Mouse (Mus musculus) embryonic fibroblast, embryonic 13.5 days (primary cell): ENCODE measurements at regions not wholly inside any gene's neighbourhood (a gene's known extent, or its start where the extent isn't known, plus 50 kb on each side); places are given as distances from the start of the nearest gene placed in this dataset.

Experiments
- H3K27ac ChIP-seq: 2 replicates; pipeline ENCODE4 v1.5.1; 2012; ENCODE audit warnings: low read length, control low read depth, inconsistent platforms; ENCODE audit not compliant: insufficient read depth
- H3K4me1 ChIP-seq: 2 replicates; pipeline ENCODE4 v1.6.1; 2011; ENCODE audit warnings: low read length; ENCODE audit not compliant: control insufficient read depth, insufficient read depth
- H3K4me3 ChIP-seq: 2 replicates; pipeline ENCODE4 v1.5.1; 2011; ENCODE audit warnings: mild to moderate bottlenecking, control low read depth, low read length; ENCODE audit not compliant: insufficient read depth
- CTCF ChIP-seq: IDR thresholded peaks from 2 replicates; pipeline ENCODE4 v1.5.1; 2011; ENCODE audit warnings: mild to moderate bottlenecking, control low read depth, low read length, moderate library complexity, borderline replicate concordance; ENCODE audit not compliant: insufficient read depth
- POLR2A ChIP-seq: IDR thresholded peaks from 2 replicates; pipeline ENCODE4 v1.6.1; 2011; ENCODE audit warnings: low read depth, mild to moderate bottlenecking, control low read depth, low read length, moderate library complexity

GRCm38 (mm10) chr3:121618561-121618960 is 52.0 kb upstream of the 4930432M17Rik start:
- H3K4me3 ChIP-seq: no peak overlapping the region
- peak overlapping the region; percentile 99 for H3K27ac ChIP-seq
- H3K4me1 ChIP-seq: peaks cover 13% of the 10 kb centered on the region
- TF ChIP-seq CTCF (no peak), POLR2A (no peak)

DNA sequence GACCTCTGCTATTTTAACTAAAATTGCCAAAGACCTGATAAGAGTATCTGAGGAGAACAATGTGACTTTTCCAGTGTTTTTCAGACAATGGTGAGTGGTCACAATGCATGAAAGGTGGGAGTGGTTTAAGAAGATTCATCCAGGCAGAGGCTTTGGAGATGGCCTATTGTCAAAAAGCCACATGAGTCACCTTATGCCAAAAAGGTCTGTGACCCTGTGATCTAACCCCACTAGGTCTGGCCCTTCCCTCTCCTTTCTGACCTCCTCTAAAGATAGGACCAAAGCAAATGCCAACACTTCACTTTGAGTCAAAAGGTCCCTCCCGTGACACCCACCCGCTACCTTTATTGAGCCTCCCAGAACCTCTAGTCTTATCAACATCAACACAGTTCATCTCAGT is 52.4 kb upstream of the 4930432M17Rik start:
- TF ChIP-seq CTCF: no peak
- H3K4me1 ChIP-seq: peaks cover 15% of the 10 kb centered on the region
- H3K27ac ChIP-seq: peak overlapping the region; percentile 99
- H3K4me3 ChIP-seq: no peak overlapping the region

DNA sequence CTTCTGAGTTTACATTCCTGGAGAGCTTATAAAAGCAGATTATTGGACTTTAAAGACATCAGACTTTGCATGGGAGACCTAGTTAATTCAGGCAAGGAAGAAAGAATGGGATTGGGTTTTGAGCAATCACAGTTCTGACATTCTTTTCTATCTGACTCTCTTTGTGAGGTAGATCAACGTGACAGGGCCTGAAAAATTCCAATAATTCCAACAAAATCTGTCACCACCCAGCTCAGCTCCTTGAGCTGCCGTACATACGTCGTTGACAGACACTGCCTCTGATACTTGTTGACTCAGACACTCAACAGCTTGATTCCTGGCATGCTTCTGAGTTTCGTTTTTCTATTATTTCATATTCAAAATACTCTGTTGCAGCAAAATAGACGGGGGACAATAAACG is 53.2 kb upstream of the 4930432M17Rik start:
- no peak for TF ChIP-seq CTCF
- no peak for TF ChIP-seq POLR2A
- peak overlapping the region; percentile 99 for H3K27ac ChIP-seq
- no peak overlapping the region for H3K4me3 ChIP-seq
- peaks cover 16% of the 10 kb centered on the region for H3K4me1 ChIP-seq

DNA sequence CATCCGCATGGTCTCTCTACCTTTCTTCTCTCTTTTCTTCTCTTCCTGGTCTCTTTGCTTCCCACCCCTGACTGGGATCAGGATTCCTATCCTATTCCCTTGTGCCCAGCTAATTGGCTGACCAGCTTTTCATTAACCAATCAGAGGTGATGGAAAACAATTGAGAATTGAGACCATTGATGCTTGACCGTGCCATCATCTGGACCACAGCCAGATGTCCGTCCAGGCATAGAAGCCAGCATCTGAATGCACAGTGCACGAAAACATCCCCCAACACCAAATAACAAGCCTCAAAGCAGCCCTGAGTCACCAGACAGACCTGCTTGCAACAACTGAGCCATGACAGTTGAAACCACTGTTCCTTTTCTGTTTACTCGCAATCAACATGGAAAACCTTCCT is 54.5 kb upstream of the 4930432M17Rik start:
- H3K4me3 ChIP-seq: no peak overlapping the region
- peaks cover 15% of the 10 kb centered on the region for H3K4me1 ChIP-seq
- TF ChIP-seq CTCF (no peak), POLR2A (no peak)
- peak overlapping the region; percentile 99 for H3K27ac ChIP-seq

DNA sequence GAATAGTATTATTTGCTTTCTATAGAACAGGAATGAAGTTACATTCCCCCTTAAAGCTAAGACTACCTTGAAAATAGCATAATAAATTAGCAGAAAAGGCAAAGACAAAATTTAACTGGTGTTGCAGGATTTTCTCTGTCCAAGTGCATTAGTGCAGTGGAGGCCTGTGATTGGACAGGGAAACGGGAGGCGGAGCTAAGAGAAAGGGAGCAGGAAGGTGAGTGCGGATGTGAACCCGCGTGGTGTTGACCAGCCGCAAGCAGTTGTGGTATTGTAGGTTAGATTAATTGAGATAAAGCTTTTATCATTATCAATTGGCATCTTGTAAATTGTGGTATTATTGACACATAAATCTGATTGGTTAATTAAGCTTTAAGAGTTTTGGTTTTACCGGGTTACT is 55.8 kb upstream of the 4930432M17Rik start:
- no peak overlapping the region for H3K4me3 ChIP-seq
- no peak overlapping the region for H3K27ac ChIP-seq
- peaks cover 17% of the 10 kb centered on the region for H3K4me1 ChIP-seq
- TF ChIP-seq CTCF: no peak
- TF ChIP-seq POLR2A: no peak

- H3K4me3 ChIP-seq: no peak overlapping the region
- peaks cover 17% of the 10 kb centered on the region for H3K4me1 ChIP-seq
- no peak overlapping the region for H3K27ac ChIP-seq
- TF ChIP-seq CTCF (no peak), POLR2A (no peak)
These were observed 57.3 kb upstream of the 4930432M17Rik start for GRCm38 (mm10) chr3:121613224-121613623.

DNA sequence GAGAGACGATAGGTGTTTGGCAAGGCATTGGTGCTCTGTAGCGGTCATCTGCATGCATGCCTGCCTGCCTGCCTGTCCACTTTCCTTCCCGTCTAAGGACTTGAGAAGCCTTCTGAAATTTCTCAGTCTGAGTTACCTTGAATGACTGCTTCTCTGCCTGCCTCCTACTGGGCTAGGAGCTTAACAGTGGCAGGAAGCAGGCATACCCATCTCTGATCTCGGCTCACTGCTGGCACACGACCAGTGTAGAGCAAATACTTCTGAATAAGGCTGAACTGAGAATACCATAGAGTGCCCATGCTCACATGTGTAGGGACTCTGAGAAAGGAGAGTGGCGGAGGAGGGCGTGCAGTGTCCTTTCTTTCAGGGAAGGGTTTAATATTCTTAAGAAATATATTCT is 60.7 kb upstream of the 4930432M17Rik start:
- Histone ChIP-seq H3K4me1 (peaks cover 13% of the 10 kb centered on the region), H3K4me3 (no peak overlapping the region)
- TF ChIP-seq CTCF (no peak), POLR2A (no peak)

GRCm38 (mm10) chr3:121609090-121609489 is 61.5 kb upstream of the 4930432M17Rik start:
- Histone ChIP-seq H3K4me3 (no peak overlapping the region), H3K4me1 (peaks cover 17% of the 10 kb centered on the region), H3K27ac (peak overlapping the region; percentile 42; the same call in 1 of the 2 replicates)
- TF ChIP-seq CTCF: no peak
- no peak for TF ChIP-seq POLR2A

More for the DNA sequence above, 60.7 kb upstream of the 4930432M17Rik start:
- no peak overlapping the region for H3K27ac ChIP-seq

GRCm38 (mm10) chr3:121604737-121605136 is 65.8 kb upstream of the 4930432M17Rik start:
- peaks cover 19% of the 10 kb centered on the region for H3K4me1 ChIP-seq
- TF ChIP-seq CTCF: no peak
- no peak for TF ChIP-seq POLR2A
- no peak overlapping the region for H3K4me3 ChIP-seq
- peak overlapping the region; percentile 53 for H3K27ac ChIP-seq

GRCm38 (mm10) chr3:121604081-121604480 is 66.5 kb upstream of the 4930432M17Rik start:
- no peak for TF ChIP-seq POLR2A
- TF ChIP-seq CTCF: no peak
- Histone ChIP-seq H3K4me1 (peaks cover 16% of the 10 kb centered on the region), H3K4me3 (no peak overlapping the region), H3K27ac (0 out of 2 replicates have a peak overlapping the region, but pooled peaks have one; percentile 53)
